ENCODE assay signal across 1 mouse cellular context in genomic region chr3:31109108-31109507, GRCm38 (mm10).
TF ChIP-seq lines count a peak whose summit lies in the region.

No protein-coding gene starts in this region.

TF ChIP-seq in myocyte, 11 proteins besides CTCF, POLR2A, EP300 and RAD21 (continued from another document):
- TF ChIP-seq MAX (IDR thresholded peaks at IDR 0.05; ENCODE audit: low read depth), result no peak
- no peak for TF ChIP-seq CEBPB (IDR thresholded peaks at IDR 0.05; ENCODE audit: insufficient read depth, poor library complexity, severe bottlenecking)
TF ChIP-seq in myocyte: peak in this region for 0.
